Mouse (Mus musculus) kidney, adult 2 months (tissue): ENCODE measurements at regions not wholly inside any gene's neighbourhood (a gene's known extent, or its start where the extent isn't known, plus 50 kb on each side); places are given as distances from the start of the nearest gene placed in this dataset.

Source experiments
- DNase-seq: peaks from one replicate; pipeline ENCODE4 v3.0.0; 2021
- H3K27ac ChIP-seq: fragments of 200-500 bp; 2 replicates; pipeline ENCODE4 v1.5.1; 2012; ENCODE audit warnings: low read depth, low read length, control low read depth, inconsistent platforms; ENCODE audit not compliant: insufficient read depth
- H3K27me3 ChIP-seq: fragments of 200-500 bp; replicated peaks from 2 replicates; pipeline ENCODE4 v1.6.1; 2012; ENCODE audit warnings: mild to moderate bottlenecking, moderate library complexity, low read length, inconsistent platforms; ENCODE audit not compliant: control insufficient read depth, insufficient read depth
- H3K36me3 ChIP-seq: fragments of 200-500 bp; 2 replicates; pipeline ENCODE4 v1.6.1; 2012; ENCODE audit warnings: mild to moderate bottlenecking, moderate library complexity, low read length, inconsistent platforms; ENCODE audit not compliant: control insufficient read depth, insufficient read depth
- H3K4me1 ChIP-seq: fragments of 200-500 bp; 2 replicates; pipeline ENCODE4 v1.6.1; 2011; ENCODE audit warnings: low read length; ENCODE audit not compliant: control insufficient read depth, insufficient read depth
- H3K4me3 ChIP-seq: fragments of 200-500 bp; 2 replicates; pipeline ENCODE4 v1.5.1; 2011; ENCODE audit warnings: mild to moderate bottlenecking, low read depth, low read length, control low read depth; ENCODE audit not compliant: insufficient read depth
- CTCF ChIP-seq: fragments of 200-500 bp; conservative IDR thresholded peaks from 2 replicates; pipeline ENCODE4 v1.5.1; 2011; ENCODE audit warnings: low read depth, mild to moderate bottlenecking, control low read depth, low read length, moderate library complexity, mixed read lengths; ENCODE audit not compliant: insufficient read depth, insufficient read length
- POLR2A ChIP-seq: fragments of 200-500 bp; IDR thresholded peaks from one replicate; pipeline ENCODE4 v1.6.1; 2011; ENCODE audit warnings: low read depth, low read length, control low read depth
- WGBS: fragments of 180-500 bp; shearing (Covaris S2); methylation state at CpG from one replicate; pipeline ENCODE4 v1.1.7; 2018; 5-methylcytosine and 5-hydroxymethylcytosine counted together

GRCm38 (mm10) chr3:103463760-103464159, 111.3 kb upstream of the Syt6 start:
- DNase-seq, result no peak
- H3K27me3 ChIP-seq, result no peaks in the 10 kb centered on the region
- H3K4me1 ChIP-seq, result no peaks in the 10 kb centered on the region
- WGBS, result 62% methylated on average over 4 of the region's 4 CpGs
- no peak overlapping the region for H3K4me3 ChIP-seq
- no peak for TF ChIP-seq POLR2A
- TF ChIP-seq CTCF, result no peak
- no peaks in the 10 kb centered on the region for H3K36me3 ChIP-seq
- H3K27ac ChIP-seq, result no peak overlapping the region

GRCm38 (mm10) chr3:103464181-103464580, 110.8 kb upstream of the Syt6 start:
- Histone ChIP-seq H3K27me3 (no peaks in the 10 kb centered on the region), H3K27ac (no peak overlapping the region), H3K36me3 (no peaks in the 10 kb centered on the region), H3K4me3 (no peak overlapping the region), H3K4me1 (no peaks in the 10 kb centered on the region)
- peak; percentile 37 for DNase-seq
- TF ChIP-seq CTCF (no peak), POLR2A (no peak)
- 47% methylated on average over 5 of the region's 5 CpGs for WGBS

GRCm38 (mm10) chr3:103464729-103465128, 110.3 kb upstream of the Syt6 start:
- no peak for TF ChIP-seq CTCF
- TF ChIP-seq POLR2A, result no peak
- WGBS, result 26% methylated on average over 4 of the region's 4 CpGs
- H3K27me3 ChIP-seq, result no peaks in the 10 kb centered on the region
- DNase-seq, result no peak
- no peak overlapping the region for H3K27ac ChIP-seq
- H3K4me1 ChIP-seq, result no peaks in the 10 kb centered on the region
- H3K4me3 ChIP-seq, result no peak overlapping the region
- no peaks in the 10 kb centered on the region for H3K36me3 ChIP-seq

GRCm38 (mm10) chr3:103465132-103465690, 109.8 kb upstream of the Syt6 start:
- Histone ChIP-seq H3K4me1 (no peaks in the 10 kb centered on the region), H3K27ac (no peak overlapping the region), H3K27me3 (no peaks in the 10 kb centered on the region), H3K36me3 (no peaks in the 10 kb centered on the region), H3K4me3 (no peak overlapping the region)
- no peak for TF ChIP-seq POLR2A
- TF ChIP-seq CTCF, result no peak
- 49% methylated on average over 7 of the region's 7 CpGs for WGBS
- DNase-seq, result peak; percentile 65

- no peak overlapping the region for H3K4me3 ChIP-seq
- WGBS, result 89% methylated on average over 2 of the region's 2 CpGs
- DNase-seq, result no peak
- no peaks in the 10 kb centered on the region for H3K4me1 ChIP-seq
- H3K27me3 ChIP-seq, result no peaks in the 10 kb centered on the region
- no peak overlapping the region for H3K27ac ChIP-seq
- H3K36me3 ChIP-seq, result no peaks in the 10 kb centered on the region
- TF ChIP-seq CTCF (no peak), POLR2A (no peak)
Measured at GRCm38 (mm10) chr3:103465948-103466347, 109.1 kb upstream of the Syt6 start.

GRCm38 (mm10) chr3:103470586-103471400, 104.2 kb upstream of the Syt6 start:
- no peaks in the 10 kb centered on the region for H3K27me3 ChIP-seq
- 75% methylated on average over 15 of the region's 15 CpGs for WGBS
- no peaks in the 10 kb centered on the region for H3K4me1 ChIP-seq
- peak; percentile 11 for DNase-seq
- H3K4me3 ChIP-seq, result no peak overlapping the region
- no peaks in the 10 kb centered on the region for H3K36me3 ChIP-seq
- TF ChIP-seq CTCF, result no peak
- no peak for TF ChIP-seq POLR2A
- H3K27ac ChIP-seq, result no peak overlapping the region

GRCm38 (mm10) chr3:103472598-103472997, 102.4 kb upstream of the Syt6 start:
- no peaks in the 10 kb centered on the region for H3K4me1 ChIP-seq
- DNase-seq, result no peak
- H3K4me3 ChIP-seq, result no peak overlapping the region

More at GRCm38 (mm10) chr3:103472598-103472997, 102.4 kb upstream of the Syt6 start:
- Histone ChIP-seq H3K27me3 (no peaks in the 10 kb centered on the region), H3K27ac (no peak overlapping the region), H3K36me3 (no peaks in the 10 kb centered on the region)
- 82% methylated on average over 10 of the region's 10 CpGs for WGBS
- TF ChIP-seq POLR2A (no peak), CTCF (no peak)
